Mouse (Mus musculus): ENCODE results near the gene Aknad1. TPM values are rescaled to one million over a fixed set of nuclear protein-coding genes. Genes with fewer than 3 reads are reported as not detected.

Gene Aknad1
- polyA plus RNA-seq, 1 experiment: not detected

DNA sequence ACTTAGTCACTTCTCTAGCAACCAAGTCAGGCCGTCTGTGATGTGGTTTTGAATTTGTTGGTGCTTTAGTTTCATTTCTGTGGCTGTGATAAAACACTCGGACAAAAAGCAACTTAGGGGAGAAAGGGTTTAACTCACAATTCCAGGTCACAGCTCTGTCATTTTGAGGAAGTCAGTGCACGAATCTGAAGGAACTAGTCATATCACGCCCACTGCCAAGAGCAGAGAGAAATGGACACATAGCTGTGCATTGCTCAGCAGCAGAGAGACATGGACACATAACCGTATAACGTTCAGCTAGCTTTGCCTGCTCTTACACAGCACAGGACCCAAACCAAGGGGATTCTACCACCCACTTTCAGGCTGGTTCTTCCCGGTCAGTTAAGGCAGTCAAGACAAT lies 13.0 kb upstream of the Aknad1 start:
- no peaks in the 10 kb centered on the region for H3K4me1 ChIP-seq (ENCODE audit: control insufficient read depth, insufficient read depth, low read length)
- no peaks in the 10 kb centered on the region for H3K27me3 ChIP-seq (ENCODE audit: control insufficient read depth, insufficient read depth, low read length)
- no peak overlapping the region for H3K27ac ChIP-seq (ENCODE audit: insufficient read depth, low read length)
- H3K4me3 ChIP-seq (replicated peaks; ENCODE audit: insufficient read depth, low read depth, low read length): no peak overlapping the region
- 92% methylated on average over 7 of the region's 7 CpGs for WGBS
- DNase-seq: no peak
- no peak for TF ChIP-seq CTCF (IDR thresholded peaks at IDR 0.05; ENCODE audit: borderline replicate concordance, insufficient read depth, low read depth, low read length)
- TF ChIP-seq POLR2A (IDR thresholded peaks at IDR 0.05; ENCODE audit: borderline replicate concordance, insufficient read depth, low read length): no peak

DNA sequence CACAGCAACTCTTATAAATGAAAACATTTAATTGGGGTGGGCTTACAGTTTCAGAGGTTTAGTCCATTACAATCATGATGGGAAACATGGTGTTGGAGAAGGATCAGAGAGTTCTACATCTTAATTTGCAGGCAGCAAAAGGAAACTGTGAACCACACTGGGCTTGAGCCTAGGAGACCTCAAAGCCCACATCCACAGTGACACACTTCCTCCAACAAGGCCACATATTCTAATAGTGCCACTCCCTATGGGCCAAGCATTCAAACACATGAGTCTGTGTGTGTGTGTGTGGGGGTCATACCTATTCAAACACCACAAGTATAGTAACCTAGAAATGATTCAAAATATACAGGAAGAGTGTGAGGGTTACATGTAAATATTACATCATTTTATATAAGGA lies 12.1 kb upstream of the Aknad1 start:
- Histone ChIP-seq H3K27ac (ENCODE audit: insufficient read depth, low read length) (no peak overlapping the region), H3K4me3 (replicated peaks; ENCODE audit: insufficient read depth, low read depth, low read length) (no peak overlapping the region), H3K4me1 (ENCODE audit: control insufficient read depth, insufficient read depth, low read length) (no peaks in the 10 kb centered on the region), H3K27me3 (ENCODE audit: control insufficient read depth, insufficient read depth, low read length) (no peaks in the 10 kb centered on the region)
- no peak for DNase-seq
- no peak for TF ChIP-seq CTCF (IDR thresholded peaks at IDR 0.05; ENCODE audit: borderline replicate concordance, insufficient read depth, low read depth, low read length)
- no peak for TF ChIP-seq POLR2A (IDR thresholded peaks at IDR 0.05; ENCODE audit: borderline replicate concordance, insufficient read depth, low read length)

DNA sequence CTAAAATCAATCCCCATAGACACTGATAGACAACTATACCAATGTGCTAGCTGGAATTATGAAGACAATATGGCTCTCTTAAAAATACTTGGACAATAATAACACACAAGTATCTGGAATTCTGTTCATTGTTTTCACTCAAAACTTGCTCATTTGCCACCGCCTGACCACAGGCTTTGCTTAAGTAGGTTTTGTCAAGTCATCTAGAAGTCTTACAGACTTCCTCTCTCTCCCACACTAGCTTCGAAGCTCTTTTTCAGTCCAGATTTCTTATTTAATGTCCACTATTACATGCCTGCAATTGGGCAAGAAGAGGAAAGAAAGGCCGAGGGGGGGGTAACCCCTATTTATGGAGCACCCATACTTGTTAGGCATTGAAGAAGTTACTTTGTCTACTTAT lies 11.7 kb upstream of the Aknad1 start:
- no peak for DNase-seq
- Histone ChIP-seq H3K4me3 (replicated peaks; ENCODE audit: insufficient read depth, low read depth, low read length) (no peak overlapping the region), H3K27me3 (ENCODE audit: control insufficient read depth, insufficient read depth, low read length) (no peaks in the 10 kb centered on the region), H3K4me1 (ENCODE audit: control insufficient read depth, insufficient read depth, low read length) (no peaks in the 10 kb centered on the region), H3K27ac (ENCODE audit: insufficient read depth, low read length) (no peak overlapping the region)
- WGBS: 96% methylated on average over 3 of the region's 3 CpGs
- TF ChIP-seq CTCF (IDR thresholded peaks at IDR 0.05; ENCODE audit: borderline replicate concordance, insufficient read depth, low read depth, low read length) (no peak), POLR2A (IDR thresholded peaks at IDR 0.05; ENCODE audit: borderline replicate concordance, insufficient read depth, low read length) (no peak)

DNA sequence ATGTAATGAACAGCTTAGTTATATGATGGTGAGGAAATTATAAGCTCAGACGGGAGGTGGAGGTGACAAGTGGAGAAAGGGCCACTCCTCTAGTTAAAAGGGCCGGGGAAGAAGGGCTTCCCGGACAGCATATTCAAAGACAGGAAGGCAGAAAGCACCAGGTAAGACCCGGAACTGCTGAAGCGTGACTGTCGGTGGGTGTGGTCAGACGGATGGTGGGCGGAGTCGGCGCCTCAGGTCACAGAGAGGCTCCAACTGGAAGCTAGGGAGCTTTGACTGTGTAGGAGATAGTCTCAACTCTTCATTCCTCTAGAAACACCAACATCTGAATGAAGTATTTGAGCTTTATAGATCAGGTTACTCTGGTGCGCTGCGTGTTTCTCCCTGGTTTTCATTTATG lies 9.1 kb upstream of the Aknad1 start:
- WGBS: 51% methylated on average over 12 of the region's 12 CpGs
- Histone ChIP-seq H3K27me3 (ENCODE audit: control insufficient read depth, insufficient read depth, low read length) (no peaks in the 10 kb centered on the region), H3K27ac (ENCODE audit: insufficient read depth, low read length) (no peak overlapping the region), H3K4me1 (ENCODE audit: control insufficient read depth, insufficient read depth, low read length) (no peaks in the 10 kb centered on the region), H3K4me3 (replicated peaks; ENCODE audit: insufficient read depth, low read depth, low read length) (no peak overlapping the region)
- TF ChIP-seq CTCF (IDR thresholded peaks at IDR 0.05; ENCODE audit: borderline replicate concordance, insufficient read depth, low read depth, low read length): no peak
- TF ChIP-seq POLR2A (IDR thresholded peaks at IDR 0.05; ENCODE audit: borderline replicate concordance, insufficient read depth, low read length): no peak
- DNase-seq: no peak

DNA sequence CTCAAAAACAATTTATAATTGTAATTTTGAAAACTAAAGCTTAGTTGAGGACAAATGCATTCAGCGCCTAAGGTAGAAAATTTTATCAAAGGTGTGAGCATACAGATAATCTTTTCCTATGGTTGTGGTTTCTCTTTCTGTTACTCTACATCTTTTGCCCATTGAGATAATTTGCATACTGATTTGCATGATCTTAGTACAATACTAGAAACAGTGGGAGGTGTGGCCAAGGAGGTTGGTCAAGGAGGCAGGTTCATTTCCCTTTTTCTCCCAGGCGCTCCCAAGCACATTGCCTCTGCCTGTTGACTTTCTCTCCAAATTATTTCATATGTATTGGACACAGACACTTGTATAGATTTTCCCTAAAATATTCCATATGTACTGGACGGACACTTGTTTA lies 1.7 kb upstream of the Aknad1 start:
- no peak overlapping the region for H3K27ac ChIP-seq (ENCODE audit: insufficient read depth, low read length)
- no peaks in the 10 kb centered on the region for H3K4me1 ChIP-seq (ENCODE audit: control insufficient read depth, insufficient read depth, low read length)
- H3K27me3 ChIP-seq (ENCODE audit: control insufficient read depth, insufficient read depth, low read length): no peaks in the 10 kb centered on the region; the same call in 1 of the 2 replicates
- 85% methylated on average over 3 of the region's 3 CpGs for WGBS
- H3K4me3 ChIP-seq (replicated peaks; ENCODE audit: insufficient read depth, low read depth, low read length): no peak overlapping the region
- no peak for TF ChIP-seq POLR2A (IDR thresholded peaks at IDR 0.05; ENCODE audit: borderline replicate concordance, insufficient read depth, low read length)
- TF ChIP-seq CTCF (IDR thresholded peaks at IDR 0.05; ENCODE audit: borderline replicate concordance, insufficient read depth, low read depth, low read length): no peak
- DNase-seq: no peak

DNA sequence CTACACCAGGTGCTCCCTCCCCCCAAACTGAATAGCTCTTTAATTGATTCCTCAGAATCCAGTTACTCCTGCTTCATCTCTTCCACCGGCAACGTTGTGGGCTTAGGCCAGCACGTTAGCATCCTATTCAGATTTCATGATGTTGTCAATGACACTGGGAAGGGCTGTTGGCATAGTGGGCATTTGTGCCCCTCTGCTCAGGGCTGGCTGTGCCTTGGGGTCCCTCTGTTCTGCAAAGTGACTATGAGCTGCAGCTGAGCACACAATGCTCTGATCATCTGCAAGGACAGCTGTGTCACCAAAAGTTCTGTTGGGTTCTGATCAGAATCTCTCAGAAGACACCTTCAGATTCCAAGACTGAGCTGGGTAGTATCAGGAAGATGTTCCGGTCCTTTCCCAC lies 4.6 kb downstream of the Aknad1 start:
- TF ChIP-seq CTCF (IDR thresholded peaks at IDR 0.05; ENCODE audit: borderline replicate concordance, insufficient read depth, low read depth, low read length) (no peak), POLR2A (IDR thresholded peaks at IDR 0.05; ENCODE audit: borderline replicate concordance, insufficient read depth, low read length) (no peak)
- H3K4me1 ChIP-seq (ENCODE audit: control insufficient read depth, insufficient read depth, low read length): no peaks in the 10 kb centered on the region
- H3K4me3 ChIP-seq (replicated peaks; ENCODE audit: insufficient read depth, low read depth, low read length): no peak overlapping the region
- no peak for DNase-seq
- no peak overlapping the region for H3K27ac ChIP-seq (ENCODE audit: insufficient read depth, low read length)
- H3K27me3 ChIP-seq (ENCODE audit: control insufficient read depth, insufficient read depth, low read length): no peaks in the 10 kb centered on the region; the same call in 1 of the 2 replicates
- 76% methylated on average over 4 of the region's 4 CpGs for WGBS

DNA sequence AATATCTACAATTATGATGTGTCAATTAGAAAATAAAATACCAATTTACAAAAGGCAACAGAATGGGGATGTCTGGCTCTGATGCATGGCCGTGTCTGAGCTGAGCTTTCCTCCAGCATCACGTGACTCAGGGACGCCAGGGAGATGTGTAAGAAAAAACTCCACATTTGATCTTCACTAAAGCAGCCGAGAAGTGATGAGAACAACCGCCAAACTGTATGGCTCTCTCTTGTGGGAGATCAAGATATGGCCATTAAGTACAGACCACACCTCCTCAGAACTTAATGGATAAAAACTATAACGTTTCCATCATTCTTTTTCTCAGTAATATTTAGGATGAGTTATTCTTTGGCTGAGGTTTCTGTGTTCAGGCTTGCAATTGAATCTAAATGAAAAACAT lies 11.6 kb downstream of the Aknad1 start:
- TF ChIP-seq CTCF (IDR thresholded peaks at IDR 0.05; ENCODE audit: borderline replicate concordance, insufficient read depth, low read depth, low read length): no peak
- TF ChIP-seq POLR2A (IDR thresholded peaks at IDR 0.05; ENCODE audit: borderline replicate concordance, insufficient read depth, low read length): no peak
- WGBS: 67% methylated on average over 6 of the region's 6 CpGs
- H3K27ac ChIP-seq (ENCODE audit: insufficient read depth, low read length): no peak overlapping the region

DNA sequence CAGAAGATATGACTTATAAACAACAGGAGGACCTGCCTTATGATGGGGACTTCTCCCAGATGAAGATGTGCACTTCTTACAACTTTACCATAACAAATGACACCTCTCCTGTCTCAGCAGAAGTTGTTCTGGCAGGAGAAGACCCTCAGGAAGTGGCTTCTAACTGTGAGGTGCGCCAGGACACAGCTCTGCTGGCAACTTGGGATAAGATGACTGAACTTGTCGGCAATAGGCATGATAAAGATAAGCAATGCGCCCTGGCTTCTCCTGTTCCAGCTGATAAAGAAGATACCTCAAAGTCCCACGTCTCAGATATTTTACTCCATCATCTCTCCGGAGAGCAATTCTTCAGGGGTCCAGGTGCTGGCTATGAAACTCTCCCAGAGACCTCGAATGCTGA lies 12.2 kb downstream of the Aknad1 start:
- TF ChIP-seq CTCF (IDR thresholded peaks at IDR 0.05; ENCODE audit: borderline replicate concordance, insufficient read depth, low read depth, low read length) (no peak), POLR2A (IDR thresholded peaks at IDR 0.05; ENCODE audit: borderline replicate concordance, insufficient read depth, low read length) (no peak)
- Histone ChIP-seq H3K27ac (ENCODE audit: insufficient read depth, low read length) (no peak overlapping the region), H3K4me1 (ENCODE audit: control insufficient read depth, insufficient read depth, low read length) (no peaks in the 10 kb centered on the region), H3K27me3 (ENCODE audit: control insufficient read depth, insufficient read depth, low read length) (no peaks in the 10 kb centered on the region), H3K4me3 (replicated peaks; ENCODE audit: insufficient read depth, low read depth, low read length) (no peak overlapping the region)
- WGBS: 81% methylated on average over 6 of the region's 6 CpGs
- no peak for DNase-seq

More for the DNA sequence above, 11.6 kb downstream of the Aknad1 start:
- Histone ChIP-seq H3K4me1 (ENCODE audit: control insufficient read depth, insufficient read depth, low read length) (no peaks in the 10 kb centered on the region), H3K4me3 (replicated peaks; ENCODE audit: insufficient read depth, low read depth, low read length) (no peak overlapping the region), H3K27me3 (ENCODE audit: control insufficient read depth, insufficient read depth, low read length) (no peaks in the 10 kb centered on the region)
- no peak for DNase-seq
